13 mouse cellular contexts compared by ENCODE assay signal in genomic region chr16:4600701-4601310, GRCm38 (mm10). TPM values are rescaled to one million over a fixed set of nuclear protein-coding genes. Genes with fewer than 3 reads are reported as not detected.
DNase-seq lines count a peak whose midpoint lies in the region; ATAC-seq and TF ChIP-seq lines count a peak whose summit lies in the region.
"Had no signal": no experiment of that assay in that cellular context is flagged by ENCODE, and none has a peak within 500 bp of the region (broad histone marks: within the 10 kb centered on the region; RNA-seq: fewer than 3 reads in every experiment).

No protein-coding gene starts in this region.

- peak overlapping the region; percentile 61 for H3K27ac ChIP-seq in heart, embryonic 16.5 days (ENCODE audit: low read length)
- peak overlapping the region; percentile 33; the same call in 1 of the 2 replicates for H3K27ac ChIP-seq in stomach, embryonic 14.5 days (ENCODE audit: low read length)
- no peak overlapping the region for H3K27ac ChIP-seq in stomach, postnatal 0 days (replicated peaks)
- peak overlapping the region; percentile 95 for H3K27ac ChIP-seq in kidney, embryonic 16.5 days (ENCODE audit: low read length)
- H3K27ac ChIP-seq in stomach, embryonic 16.5 days (ENCODE audit: low read length): peak overlapping the region; percentile 57
- H3K27ac ChIP-seq: macrophage had no signal

- H3K4me2 ChIP-seq in heart, embryonic 16.5 days (ENCODE audit: low read depth, low read length): no peak overlapping the region
- H3K4me2 ChIP-seq in stomach, embryonic 14.5 days (replicated peaks; ENCODE audit: low read depth, low read length): no peak overlapping the region
- no peak overlapping the region for H3K4me2 ChIP-seq in stomach, postnatal 0 days (replicated peaks; ENCODE audit: low read depth)
- peak overlapping the region; percentile 14; the same call in 1 of the 2 replicates for H3K4me2 ChIP-seq in kidney, embryonic 16.5 days (replicated peaks; ENCODE audit: low read depth, low read length)
- H3K4me2 ChIP-seq in stomach, embryonic 16.5 days (ENCODE audit: low read depth, low read length): no peak overlapping the region

- intact Hi-C loops in heart, postnatal 14 days (cut with DNase I): loop anchor here (10.0 kb wide), 1 partner anchor 296 kb away; no protein-coding TSS in a partner anchor

- peak overlapping the region; percentile 38 for H3K9ac ChIP-seq in heart, embryonic 16.5 days (ENCODE audit: low read length)
- no peak overlapping the region for H3K9ac ChIP-seq in stomach, embryonic 14.5 days (replicated peaks; ENCODE audit: low read depth, low read length)
- no peak overlapping the region for H3K9ac ChIP-seq in stomach, postnatal 0 days (ENCODE audit: low read length)
- H3K9ac ChIP-seq in kidney, embryonic 16.5 days (replicated peaks; ENCODE audit: low read length): peak overlapping the region; percentile 40; the same call in 1 of the 2 replicates
- peak overlapping the region; percentile 22; the same call in 1 of the 2 replicates for H3K9ac ChIP-seq in stomach, embryonic 16.5 days (ENCODE audit: low read length)

- no peak for ATAC-seq in heart, embryonic 16.5 days (replicated peaks; ENCODE audit: extremely low read depth, insufficient read depth, low FRiP score)
- ATAC-seq in stomach, embryonic 14.5 days (ENCODE audit: insufficient number of reproducible peaks, insufficient read depth, low FRiP score, low read depth): no peak
- ATAC-seq in stomach, postnatal 0 days (ENCODE audit: low FRiP score, low TSS enrichment): no peak
- ATAC-seq in kidney, embryonic 16.5 days (ENCODE audit: low FRiP score, low TSS enrichment): peak; percentile 10; the same call in 1 of the 2 replicates
- no peak for ATAC-seq in stomach, embryonic 16.5 days (ENCODE audit: insufficient read depth, low FRiP score)
- ATAC-seq: CD4-positive, CD25-positive, alpha-beta regulatory T cell, adult 4 months had no signal

- no peak overlapping the region for H3K4me3 ChIP-seq in heart, embryonic 16.5 days (ENCODE audit: low read length)
- H3K4me3 ChIP-seq in stomach, embryonic 14.5 days (ENCODE audit: low read depth, low read length): no peak overlapping the region
- no peak overlapping the region for H3K4me3 ChIP-seq in stomach, postnatal 0 days (ENCODE audit: low read depth, low read length)
- no peak overlapping the region for H3K4me3 ChIP-seq in kidney, embryonic 16.5 days (ENCODE audit: low read length)
- no peak overlapping the region for H3K4me3 ChIP-seq in stomach, embryonic 16.5 days (replicated peaks; ENCODE audit: low read length)

- no peak for TF ChIP-seq CTCF in stomach, postnatal 0 days (IDR thresholded peaks at IDR 0.05; ENCODE audit: low read depth)

- no peaks in the 10 kb centered on the region for H3K27me3 ChIP-seq in heart, embryonic 16.5 days (ENCODE audit: control insufficient read depth, insufficient read depth, low read length)
- no peaks in the 10 kb centered on the region for H3K27me3 ChIP-seq in stomach, embryonic 14.5 days (ENCODE audit: control insufficient read depth, insufficient read depth, low read length)
- no peaks in the 10 kb centered on the region for H3K27me3 ChIP-seq in stomach, postnatal 0 days (ENCODE audit: control insufficient read depth, insufficient read depth, low read length)
- H3K27me3 ChIP-seq in kidney, embryonic 16.5 days (ENCODE audit: insufficient read depth, low read length): no peaks in the 10 kb centered on the region
- H3K27me3 ChIP-seq in stomach, embryonic 16.5 days (ENCODE audit: control insufficient read depth, insufficient read depth, low read length): no peaks in the 10 kb centered on the region

- no peaks in the 10 kb centered on the region for H3K36me3 ChIP-seq in heart, embryonic 16.5 days (ENCODE audit: control insufficient read depth, insufficient read depth)
- H3K36me3 ChIP-seq in stomach, embryonic 14.5 days (ENCODE audit: control insufficient read depth, insufficient read depth, low read length): no peaks in the 10 kb centered on the region
- H3K36me3 ChIP-seq in stomach, postnatal 0 days (ENCODE audit: control insufficient read depth, insufficient read depth, low read length): no peaks in the 10 kb centered on the region
- no peaks in the 10 kb centered on the region for H3K36me3 ChIP-seq in kidney, embryonic 16.5 days (ENCODE audit: insufficient read depth, low read length)
- H3K36me3 ChIP-seq in stomach, embryonic 16.5 days (ENCODE audit: control insufficient read depth, insufficient read depth, low read length): no peaks in the 10 kb centered on the region

- TF ChIP-seq EP300 in stomach, postnatal 0 days (optimal IDR thresholded peaks at IDR 0.05): no peak

- WGBS in heart, embryonic 16.5 days: 63% methylated on average over 9 of the region's 9 CpGs
- 66% methylated on average over 9 of the region's 9 CpGs for WGBS in stomach, embryonic 14.5 days
- WGBS in stomach, postnatal 0 days: 67% methylated on average over 9 of the region's 9 CpGs
- 69% methylated on average over 9 of the region's 9 CpGs for WGBS in kidney, embryonic 16.5 days
- 66% methylated on average over 9 of the region's 9 CpGs for WGBS in stomach, embryonic 16.5 days

- H3K9me3 ChIP-seq in heart, embryonic 16.5 days (replicated peaks; ENCODE audit: control insufficient read depth, low read length): no peaks in the 10 kb centered on the region
- H3K9me3 ChIP-seq in stomach, embryonic 14.5 days (ENCODE audit: control insufficient read depth, low read depth, low read length): no peaks in the 10 kb centered on the region
- no peaks in the 10 kb centered on the region for H3K9me3 ChIP-seq in stomach, postnatal 0 days (ENCODE audit: control insufficient read depth, low read length)
- no peaks in the 10 kb centered on the region for H3K9me3 ChIP-seq in kidney, embryonic 16.5 days (ENCODE audit: low read length)
- no peaks in the 10 kb centered on the region for H3K9me3 ChIP-seq in stomach, embryonic 16.5 days (replicated peaks; ENCODE audit: control insufficient read depth, low read length)

- no peak for DNase-seq in heart, postnatal 14 days
- no peak for DNase-seq in stomach, postnatal 0 days (ENCODE audit: low spot score)
- no peak for DNase-seq in frontal cortex, postnatal 14 days (ENCODE audit: low spot score in 2 of 2)
- no peak for DNase-seq in gastrocnemius, adult 8-10 months (ENCODE audit: low spot score in 2 of 2)
- DNase-seq: cerebellum, postnatal 14 days; liver; retina, postnatal 1 day had no signal

- peaks cover 93% of the 10 kb centered on the region for H3K4me1 ChIP-seq in heart, embryonic 16.5 days (ENCODE audit: control insufficient read depth, insufficient read depth, low read length)
- H3K4me1 ChIP-seq in stomach, embryonic 14.5 days (ENCODE audit: control insufficient read depth, insufficient read depth, low read length): peaks cover 94% of the 10 kb centered on the region
- peaks cover 22% of the 10 kb centered on the region; the same call in 1 of the 2 replicates for H3K4me1 ChIP-seq in stomach, postnatal 0 days (replicated peaks; ENCODE audit: control insufficient read depth, insufficient read depth)
- peaks cover 98% of the 10 kb centered on the region for H3K4me1 ChIP-seq in kidney, embryonic 16.5 days (ENCODE audit: insufficient read depth, low read length)
- H3K4me1 ChIP-seq in stomach, embryonic 16.5 days (ENCODE audit: control insufficient read depth, insufficient read depth, low read length): peaks cover 81% of the 10 kb centered on the region

RNA-seq across cellular contexts. Expression of gene Glis2, which starts 6.3 kb away (rescaled TPM):
- polyA plus RNA-seq in heart, embryonic 16.5 days (2015; fragmentation: Nextera tagmentation; extraction: Ambion mirVana): 12.3 and 14.2 TPM in 2 replicates
- 10 to 100 TPM; 20.8 to 23.0 TPM for total RNA-seq in heart, postnatal 14 days (2021)
- polyA plus RNA-seq in stomach, embryonic 14.5 days (2014; fragmentation: Nextera tagmentation; extraction: Ambion mirVana): 31.0 and 34.7 TPM in 2 replicates
- 11.6 and 11.7 TPM in 2 replicates for polyA plus RNA-seq in stomach, postnatal 0 days (2015; fragmentation: Nextera tagmentation; extraction: Ambion mirVana)
- 43.6 and 53.6 TPM in 2 replicates for polyA plus RNA-seq in kidney, embryonic 16.5 days (2015; fragmentation: Nextera tagmentation; extraction: Ambion mirVana)
- 18.7 and 21.7 TPM in 2 replicates for polyA plus RNA-seq in stomach, embryonic 16.5 days (2015; fragmentation: Nextera tagmentation; extraction: Ambion mirVana)
- 1 to 10 TPM; 1.8 to 4.0 (median 3.5) TPM for total RNA-seq in gastrocnemius, adult 8-10 months (2022)

RNA-seq across cellular contexts. Expression of gene Pam16, which starts 24.0 kb away (rescaled TPM):
- polyA plus RNA-seq in heart, embryonic 16.5 days (2015; fragmentation: Nextera tagmentation; extraction: Ambion mirVana): 91.2 and 122 TPM in 2 replicates
- 100 to 1,000 TPM; 119 to 137 TPM for total RNA-seq in heart, postnatal 14 days (2021)
- 84.7 and 85.5 TPM in 2 replicates for polyA plus RNA-seq in stomach, embryonic 14.5 days (2014; fragmentation: Nextera tagmentation; extraction: Ambion mirVana)
- 65.4 and 71.9 TPM in 2 replicates for polyA plus RNA-seq in stomach, postnatal 0 days (2015; fragmentation: Nextera tagmentation; extraction: Ambion mirVana)
- polyA plus RNA-seq in kidney, embryonic 16.5 days (2015; fragmentation: Nextera tagmentation; extraction: Ambion mirVana): 67.8 and 80.4 TPM in 2 replicates
- 47.9 and 75.3 TPM in 2 replicates for polyA plus RNA-seq in stomach, embryonic 16.5 days (2015; fragmentation: Nextera tagmentation; extraction: Ambion mirVana)
- 100 to 1,000 TPM in 3 of 4 experiments, 10 to 100 TPM in 1; 93.3 to 129 (median 113) TPM for total RNA-seq in gastrocnemius, adult 8-10 months (2022)

RNA-seq across cellular contexts. Expression of gene Vasn, which starts 38.9 kb away (rescaled TPM):
- polyA plus RNA-seq in heart, embryonic 16.5 days (2015; fragmentation: Nextera tagmentation; extraction: Ambion mirVana): 15.7 and 17.2 TPM in 2 replicates
- total RNA-seq in heart, postnatal 14 days (2021): 10 to 100 TPM; 12.1 to 14.7 TPM
- polyA plus RNA-seq in stomach, embryonic 14.5 days (2014; fragmentation: Nextera tagmentation; extraction: Ambion mirVana): 17.5 and 20.4 TPM in 2 replicates
- polyA plus RNA-seq in stomach, postnatal 0 days (2015; fragmentation: Nextera tagmentation; extraction: Ambion mirVana): 8.8 and 9.6 TPM in 2 replicates
- 26.8 TPM in 2 replicates for polyA plus RNA-seq in kidney, embryonic 16.5 days (2015; fragmentation: Nextera tagmentation; extraction: Ambion mirVana)
- polyA plus RNA-seq in stomach, embryonic 16.5 days (2015; fragmentation: Nextera tagmentation; extraction: Ambion mirVana): 18.3 and 18.4 TPM in 2 replicates
- total RNA-seq in gastrocnemius, adult 8-10 months (2022): 1 to 10 TPM; 2.5 to 4.3 (median 3.9) TPM

RNA-seq across cellular contexts. Expression of gene Dnaja3, which starts 39.0 kb away (rescaled TPM):
- polyA plus RNA-seq in heart, embryonic 16.5 days (2015; fragmentation: Nextera tagmentation; extraction: Ambion mirVana): 87.5 and 88.7 TPM in 2 replicates
- 100 to 1,000 TPM; 121 to 123 TPM for total RNA-seq in heart, postnatal 14 days (2021)
- polyA plus RNA-seq in stomach, embryonic 14.5 days (2014; fragmentation: Nextera tagmentation; extraction: Ambion mirVana): 57.8 and 61.6 TPM in 2 replicates
- polyA plus RNA-seq in stomach, postnatal 0 days (2015; fragmentation: Nextera tagmentation; extraction: Ambion mirVana): 47.0 and 49.2 TPM in 2 replicates
- polyA plus RNA-seq in kidney, embryonic 16.5 days (2015; fragmentation: Nextera tagmentation; extraction: Ambion mirVana): 89.6 and 95.3 TPM in 2 replicates
- 73.1 and 76.6 TPM in 2 replicates for polyA plus RNA-seq in stomach, embryonic 16.5 days (2015; fragmentation: Nextera tagmentation; extraction: Ambion mirVana)
- 100 to 1,000 TPM in 1 of 4 experiments, 10 to 100 TPM in 3; 99.4 to 103 (median 99.8) TPM for total RNA-seq in gastrocnemius, adult 8-10 months (2022)

RNA-seq across cellular contexts. Expression of gene Tfap4, which starts 41.2 kb away (rescaled TPM):
- 5.6 and 8.1 TPM in 2 replicates for polyA plus RNA-seq in heart, embryonic 16.5 days (2015; fragmentation: Nextera tagmentation; extraction: Ambion mirVana)
- 1 to 10 TPM; 3.0 to 3.1 TPM for total RNA-seq in heart, postnatal 14 days (2021)
- polyA plus RNA-seq in stomach, embryonic 14.5 days (2014; fragmentation: Nextera tagmentation; extraction: Ambion mirVana): 24.9 and 25.7 TPM in 2 replicates
- 8.9 and 10.6 TPM in 2 replicates for polyA plus RNA-seq in stomach, postnatal 0 days (2015; fragmentation: Nextera tagmentation; extraction: Ambion mirVana)
- polyA plus RNA-seq in kidney, embryonic 16.5 days (2015; fragmentation: Nextera tagmentation; extraction: Ambion mirVana): 21.8 and 25.5 TPM in 2 replicates
- polyA plus RNA-seq in stomach, embryonic 16.5 days (2015; fragmentation: Nextera tagmentation; extraction: Ambion mirVana): 16.1 and 17.0 TPM in 2 replicates
- 1 to 10 TPM; 3.2 to 5.5 (median 3.7) TPM for total RNA-seq in gastrocnemius, adult 8-10 months (2022)

Comparison
In these comparisons a context has a peak if more than half of its experiments do, and no peak if none do; other contexts are left out.
1. H3K9ac ChIP-seq: peak in heart, embryonic 16.5 days (single experiment), kidney, embryonic 16.5 days (single experiment) and stomach, embryonic 16.5 days (single experiment); none in stomach, embryonic 14.5 days (single experiment) and stomach, postnatal 0 days (single experiment).